Mouse (Mus musculus) testis, adult 2 months (tissue): ENCODE results near the gene Nfu1.

Experiments
- CTCF ChIP-seq: fragments of 200-500 bp; IDR thresholded peaks from 2 replicates; pipeline ENCODE4 v1.5.1; 2012; ENCODE audit warnings: low read depth, mild to moderate bottlenecking, inconsistent platforms, low read length, moderate library complexity; ENCODE audit not compliant: control insufficient read depth, insufficient read depth, insufficient replicate concordance
- POLR2A ChIP-seq: fragments of 200-500 bp; IDR thresholded peaks from 2 replicates; pipeline ENCODE4 v1.6.1; 2012; ENCODE audit warnings: low read depth, mild to moderate bottlenecking, inconsistent platforms, low read length, moderate library complexity; ENCODE audit not compliant: control insufficient read depth

DNA sequence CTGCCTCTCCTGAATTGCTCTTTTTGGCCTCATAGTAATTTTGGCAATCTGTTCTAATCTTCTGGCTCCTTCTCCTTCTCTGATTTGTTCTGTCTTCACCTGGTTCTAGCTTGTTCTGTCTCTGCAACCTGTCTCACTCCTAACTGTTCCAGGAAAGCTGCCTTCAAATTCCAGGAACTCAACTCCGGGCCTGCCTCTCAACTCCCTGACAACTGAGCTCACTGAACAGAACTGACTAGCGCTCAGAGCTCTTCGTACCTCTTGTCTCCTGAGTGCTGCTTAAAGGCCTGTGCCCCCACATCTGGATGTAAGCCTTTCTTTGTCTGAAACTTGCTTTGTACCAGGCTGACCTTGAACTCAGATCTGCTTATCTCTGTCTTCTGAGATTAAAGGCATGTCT, 23.4 kb downstream of the Nfu1 start:
- TF ChIP-seq POLR2A (no peak), CTCF (no peak)
